Mouse (Mus musculus) myocyte (in vitro differentiated cells): ENCODE results near the gene Gm47995. TPM values are rescaled to one million over a fixed set of nuclear protein-coding genes. Genes with fewer than 3 reads are reported as not detected.

Experiments used
- H3K27me3 ChIP-seq: one replicate; pipeline ENCODE4 v1.6.1; 2011; ENCODE audit not compliant: control insufficient read depth, insufficient read depth, insufficient read length
- H3K36me3 ChIP-seq: one replicate; pipeline ENCODE4 v1.6.1; 2011; ENCODE audit not compliant: control insufficient read depth, insufficient read depth
- H3K4me2 ChIP-seq: one replicate; pipeline ENCODE4 v1.6.1; 2011; ENCODE audit warnings: low read depth, control low read depth
- H3K4me3 ChIP-seq: one replicate; pipeline ENCODE4 v1.5.1; 2011; ENCODE audit warnings: mild to moderate bottlenecking, control low read depth, moderate library complexity
- H3K79me2 ChIP-seq: one replicate; pipeline ENCODE4 v1.6.1; 2011; ENCODE audit not compliant: control insufficient read depth, insufficient read depth
- H3ac ChIP-seq: one replicate; pipeline ENCODE4 v1.6.1; 2011; ENCODE audit not compliant: control insufficient read depth, insufficient read length
- CEBPB ChIP-seq: IDR thresholded peaks from 2 replicates; pipeline ENCODE4 v1.6.1; 2011; ENCODE audit warnings: mild to moderate bottlenecking, moderate library complexity; ENCODE audit not compliant: poor library complexity, insufficient read depth, severe bottlenecking
- E2F4 ChIP-seq: IDR thresholded peaks from one replicate; pipeline ENCODE4 v1.6.1; 2011; ENCODE audit warnings: mild to moderate bottlenecking, control low read depth, moderate library complexity; ENCODE audit not compliant: insufficient read depth
- MAX ChIP-seq: IDR thresholded peaks from one replicate; pipeline ENCODE4 v1.6.1; 2011; ENCODE audit warnings: low read depth, mild to moderate bottlenecking, control low read depth
- MYOD1 ChIP-seq, 3 experiments: IDR thresholded peaks; one replicate each; pipeline ENCODE4 v1.6.1; 2011; ENCODE audit warnings: control low read depth in 2 of 3, low read depth in 2 of 3, mild to moderate bottlenecking in 2 of 3, moderate library complexity in 1 of 3; ENCODE audit not compliant: insufficient read length in 2 of 3, control insufficient read depth in 1 of 3
- MYOG ChIP-seq, 3 experiments: IDR thresholded peaks; one replicate each; pipeline ENCODE4 v1.6.1; 2011; ENCODE audit warnings: control low read depth in 2 of 3, low read depth in 2 of 3, mild to moderate bottlenecking in 2 of 3; ENCODE audit not compliant: insufficient read length in 2 of 3, control insufficient read depth in 1 of 3, insufficient read depth in 1 of 3
- POLR2A ChIP-seq: IDR thresholded peaks from one replicate; pipeline ENCODE4 v1.6.1; 2011; ENCODE audit warnings: low read depth, mild to moderate bottlenecking, control low read depth, moderate library complexity; ENCODE audit not compliant: insufficient read length
- POLR2AphosphoS2 ChIP-seq: IDR thresholded peaks from one replicate; pipeline ENCODE4 v1.6.1; 2011; ENCODE audit warnings: low read depth, control low read depth; ENCODE audit not compliant: insufficient read length
- REST ChIP-seq: IDR thresholded peaks from one replicate; pipeline ENCODE4 v1.6.1; 2011; ENCODE audit warnings: mild to moderate bottlenecking, control low read depth, moderate library complexity; ENCODE audit not compliant: insufficient read depth, insufficient read length
- SRF ChIP-seq: IDR thresholded peaks from one replicate; pipeline ENCODE4 v1.6.1; 2011; ENCODE audit warnings: low read depth; ENCODE audit not compliant: control insufficient read depth, insufficient read length
- TCF12 ChIP-seq: IDR thresholded peaks from one replicate; pipeline ENCODE4 v1.6.1; 2011; ENCODE audit warnings: mild to moderate bottlenecking, control low read depth; ENCODE audit not compliant: poor library complexity, insufficient read depth, severe bottlenecking
- TCF3 ChIP-seq: IDR thresholded peaks from one replicate; pipeline ENCODE4 v1.6.1; 2011; ENCODE audit warnings: low read depth, control low read depth; ENCODE audit not compliant: insufficient read length
- USF1 ChIP-seq: IDR thresholded peaks from one replicate; pipeline ENCODE4 v1.6.1; 2011; ENCODE audit warnings: low read depth, mild to moderate bottlenecking, control low read depth, moderate library complexity
- polyA plus RNA-seq: library from polyadenylated mRNA; unstranded; fragments of >200 nt; fragmentation: generic; extraction: Trizol; gene quantifications from one replicate; pipeline ENCODE4 v1.2.1, GENCODE M21; 2012; ENCODE audit warnings: missing spikeins

Gm47995 gene
- polyA plus RNA-seq, 1 experiment = 0.23 TPM

DNA sequence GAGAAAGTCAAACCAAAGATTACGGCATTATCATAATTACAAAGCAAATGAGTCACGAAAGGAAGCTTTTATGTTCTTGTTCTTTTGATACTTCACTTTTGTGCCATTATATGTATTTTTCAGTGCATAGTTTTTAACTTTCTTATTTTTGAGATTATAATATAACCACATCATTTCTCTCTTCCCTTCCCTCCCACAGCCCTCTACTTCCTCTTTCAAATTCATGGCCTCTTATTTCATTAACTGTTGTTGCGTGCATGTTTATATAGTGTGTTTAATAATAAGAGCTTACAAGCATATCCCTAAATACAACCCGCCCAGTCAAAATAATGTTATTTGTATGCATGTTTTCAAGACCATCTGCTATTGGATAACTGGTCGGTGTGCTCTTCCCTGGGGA, 20.8 kb downstream of the Gm47995 start:
- H3K4me2 ChIP-seq = no peak overlapping the region
- no peaks in the 10 kb centered on the region for H3K79me2 ChIP-seq
- no peaks in the 10 kb centered on the region for H3K27me3 ChIP-seq
- H3ac ChIP-seq = no peak overlapping the region
- no peaks in the 10 kb centered on the region for H3K36me3 ChIP-seq
- no peak overlapping the region for H3K4me3 ChIP-seq
- TF ChIP-seq E2F4 = no peak
- no peak for TF ChIP-seq TCF12
- TF ChIP-seq SRF = no peak
- no peak for TF ChIP-seq MYOD1 (IDR thresholded peaks at IDR 0.05; ENCODE audit: control insufficient read depth in 1 of 3, insufficient read length in 2 of 3, low read depth in 2 of 3)
- TF ChIP-seq MAX = no peak

DNA sequence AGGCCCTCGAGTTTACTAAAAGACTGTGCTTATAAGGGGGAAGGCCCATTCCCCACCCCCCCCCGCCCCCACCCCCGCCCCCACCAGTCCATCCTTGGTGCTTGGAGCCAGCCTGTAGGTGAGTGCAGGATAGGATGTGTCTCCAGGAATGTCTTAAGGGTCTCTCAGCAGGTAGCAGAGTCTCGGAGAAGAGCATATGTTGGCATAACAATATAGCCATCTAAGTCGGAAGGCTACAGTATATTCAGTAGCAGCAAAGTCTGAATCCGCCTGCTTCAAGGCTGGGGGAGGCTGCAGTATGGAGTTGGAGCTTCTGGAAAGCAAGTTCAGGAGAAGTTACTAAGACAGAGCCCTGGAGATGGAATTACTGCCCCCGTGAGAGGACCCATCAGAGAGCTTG, 21.9 kb downstream of the Gm47995 start:
- no peak overlapping the region for H3ac ChIP-seq
- H3K36me3 ChIP-seq = no peaks in the 10 kb centered on the region
- no peak for TF ChIP-seq CEBPB
- no peak for TF ChIP-seq SRF
- no peak for TF ChIP-seq MYOD1 (IDR thresholded peaks at IDR 0.05; ENCODE audit: control insufficient read depth in 1 of 3, insufficient read length in 2 of 3, low read depth in 2 of 3)
- no peak for TF ChIP-seq TCF3
- no peak for TF ChIP-seq USF1
- no peak for TF ChIP-seq POLR2AphosphoS2
- no peak for TF ChIP-seq REST
- no peak for TF ChIP-seq MAX
- no peak for TF ChIP-seq E2F4
- no peak for TF ChIP-seq POLR2A
- no peak for TF ChIP-seq MYOG (IDR thresholded peaks at IDR 0.05; ENCODE audit: control insufficient read depth in 1 of 3, insufficient read depth in 1 of 3, insufficient read length in 2 of 3, low read depth in 2 of 3)
- no peak for TF ChIP-seq TCF12
- H3K4me2 ChIP-seq = no peak overlapping the region
- H3K27me3 ChIP-seq = no peaks in the 10 kb centered on the region
- H3K79me2 ChIP-seq = no peaks in the 10 kb centered on the region
- H3K4me3 ChIP-seq = no peak overlapping the region

- no peaks in the 10 kb centered on the region for H3K36me3 ChIP-seq
- no peaks in the 10 kb centered on the region for H3K79me2 ChIP-seq
- H3ac ChIP-seq = no peak overlapping the region
- no peak overlapping the region for H3K4me2 ChIP-seq
- no peak for TF ChIP-seq POLR2A
- no peak for TF ChIP-seq MAX
- no peak for TF ChIP-seq MYOD1 (IDR thresholded peaks at IDR 0.05; ENCODE audit: control insufficient read depth in 1 of 3, insufficient read length in 2 of 3, low read depth in 2 of 3)
- TF ChIP-seq TCF12 = no peak
- no peak for TF ChIP-seq SRF
- no peak for TF ChIP-seq REST
- TF ChIP-seq TCF3 = no peak
- no peak for TF ChIP-seq E2F4
- no peak for TF ChIP-seq CEBPB
- H3K27me3 ChIP-seq = no peaks in the 10 kb centered on the region
- H3K4me3 ChIP-seq = no peak overlapping the region
Observed at GRCm38 (mm10) chr1:151222561-151223267, 24.5 kb downstream of the Gm47995 start.

DNA sequence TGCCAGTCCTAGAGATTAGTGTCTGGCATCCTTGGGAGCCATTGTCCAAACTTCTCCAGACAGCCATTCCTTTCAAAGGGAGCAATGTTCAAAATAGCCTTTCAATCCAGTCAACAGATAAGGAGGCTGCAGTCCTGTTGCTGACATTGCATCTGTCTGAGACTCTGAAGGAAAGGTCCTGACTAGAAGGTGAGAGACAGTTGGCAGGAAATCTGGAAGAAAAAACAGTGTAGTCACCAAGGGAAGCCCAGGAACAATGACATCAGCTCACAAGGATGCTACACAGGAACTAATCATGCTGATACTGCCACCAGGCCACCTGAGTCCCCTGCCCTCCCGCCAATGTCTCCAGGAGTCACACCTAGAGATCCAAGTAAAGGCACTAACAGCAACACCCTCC, 25.1 kb downstream of the Gm47995 start:
- Histone ChIP-seq H3K36me3 (no peaks in the 10 kb centered on the region), H3K79me2 (no peaks in the 10 kb centered on the region), H3ac (no peak overlapping the region), H3K27me3 (no peaks in the 10 kb centered on the region), H3K4me2 (no peak overlapping the region), H3K4me3 (no peak overlapping the region)
- no peak for TF ChIP-seq USF1
- TF ChIP-seq POLR2AphosphoS2 = no peak
- TF ChIP-seq SRF = no peak
- no peak for TF ChIP-seq MAX
- no peak for TF ChIP-seq TCF3
- TF ChIP-seq MYOG (IDR thresholded peaks at IDR 0.05; ENCODE audit: control insufficient read depth in 1 of 3, insufficient read depth in 1 of 3, insufficient read length in 2 of 3, low read depth in 2 of 3) = no peak
- TF ChIP-seq REST = no peak
- TF ChIP-seq CEBPB = no peak
- TF ChIP-seq POLR2A = no peak

- TF ChIP-seq REST (no peak), CEBPB (no peak), MAX (no peak), POLR2AphosphoS2 (no peak), E2F4 (no peak)
- Histone ChIP-seq H3K27me3 (no peaks in the 10 kb centered on the region), H3K4me2 (no peak overlapping the region), H3K36me3 (no peaks in the 10 kb centered on the region), H3K4me3 (no peak overlapping the region), H3K79me2 (no peaks in the 10 kb centered on the region), H3ac (no peak overlapping the region)
Observed at GRCm38 (mm10) chr1:151224536-151224935, 26.3 kb downstream of the Gm47995 start.
